Mouse (Mus musculus) midbrain, embryonic 14.5 days (tissue): ENCODE results near the gene Wdr76. TPM values are rescaled to one million over a fixed set of nuclear protein-coding genes. Genes with fewer than 3 reads are reported as not detected.

Experiments
- ATAC-seq: fragments of 200-750 bp; cut with Nextera tagmentation; 2 replicates; pipeline ENCODE4 v1.8.0; 2017; ENCODE audit warnings: moderate number of reproducible peaks, moderate library complexity; ENCODE audit not compliant: low FRiP score, low TSS enrichment
- DNase-seq: peaks from one replicate; pipeline ENCODE4 v3.0.0-alpha.2; 2015
- H3K27ac ChIP-seq: fragments of 300-500 bp; sonication (generic); replicated peaks from 2 replicates; pipeline ENCODE4 v1.5.1; 2014; ENCODE audit warnings: mild to moderate bottlenecking, low read depth, low read length, moderate library complexity
- H3K27me3 ChIP-seq: fragments of 300-500 bp; sonication (generic); 2 replicates; pipeline ENCODE4 v1.6.1; 2014; ENCODE audit warnings: low read length, control low read depth, mixed read lengths; ENCODE audit not compliant: control insufficient read depth, insufficient read depth
- H3K36me3 ChIP-seq: fragments of 300-500 bp; sonication (generic); 2 replicates; pipeline ENCODE4 v1.6.1; 2014; ENCODE audit warnings: low read length, control low read depth; ENCODE audit not compliant: control insufficient read depth, insufficient read depth
- H3K4me1 ChIP-seq: fragments of 300-500 bp; sonication (generic); 2 replicates; pipeline ENCODE4 v1.6.1; 2014; ENCODE audit warnings: mild to moderate bottlenecking, antibody characterized with exemption, low read length, control low read depth; ENCODE audit not compliant: control insufficient read depth, insufficient read depth
- H3K4me2 ChIP-seq: fragments of 300-500 bp; sonication (generic); 2 replicates; pipeline ENCODE4 v1.6.1; 2014; ENCODE audit warnings: mild to moderate bottlenecking, low read length, moderate library complexity
- H3K4me3 ChIP-seq: fragments of 300-500 bp; sonication (generic); replicated peaks from 2 replicates; pipeline ENCODE4 v1.5.1; 2014; ENCODE audit warnings: low read depth, low read length
- H3K9ac ChIP-seq: fragments of 300-500 bp; sonication (generic); replicated peaks from 2 replicates; pipeline ENCODE4 v1.6.1; 2014; ENCODE audit warnings: mild to moderate bottlenecking, low read length, moderate library complexity
- H3K9me3 ChIP-seq: fragments of 300-500 bp; sonication (generic); 2 replicates; pipeline ENCODE4 v1.6.1; 2016; ENCODE audit warnings: low read length, control low read depth, mixed read lengths; ENCODE audit not compliant: control insufficient read depth
- WGBS: fragments of 180-500 bp; shearing (Covaris S2); extraction: QIAGEN DNeasy Blood & Tissue Kit; methylation state at CpG from one replicate; pipeline ENCODE4 v1.1.7; 2014; 5-methylcytosine and 5-hydroxymethylcytosine counted together
- polyA plus RNA-seq: library from polyadenylated mRNA; unstranded; fragments of >200 nt; fragmentation: Nextera tagmentation; extraction: Ambion mirVana; gene quantifications from 2 replicates; pipeline ENCODE4 v1.2.1, GENCODE M21; 2014

The Wdr76 gene
- polyA plus RNA-seq, 1 experiment from 2014 or later: 5.4 TPM

DNA sequence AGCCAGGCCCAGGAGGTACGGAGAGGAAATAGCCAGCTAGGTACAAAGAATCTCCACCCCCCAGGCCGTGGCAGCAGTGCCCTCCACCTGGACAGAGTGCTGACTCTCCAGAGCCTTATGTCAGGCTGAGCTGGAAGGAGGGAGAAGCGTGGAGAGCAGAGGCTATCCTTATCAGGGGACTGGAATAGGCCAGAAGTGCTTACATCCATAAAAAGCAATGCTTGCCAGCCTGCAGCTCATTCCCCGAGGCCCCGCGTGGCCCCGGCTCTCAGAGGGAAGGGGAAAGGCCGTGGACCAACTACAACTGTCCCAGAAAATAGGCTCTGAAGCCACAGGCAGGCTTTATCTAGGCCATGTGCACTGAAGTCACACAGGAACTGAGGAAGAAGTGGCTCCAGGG is 44.7 kb downstream of the Wdr76 start:
- Histone ChIP-seq H3K4me3 (no peak overlapping the region), H3K4me2 (no peak overlapping the region), H3K9me3 (no peaks in the 10 kb centered on the region), H3K27me3 (no peaks in the 10 kb centered on the region), H3K4me1 (no peaks in the 10 kb centered on the region), H3K36me3 (peaks cover 78% of the 10 kb centered on the region), H3K27ac (no peak overlapping the region), H3K9ac (no peak overlapping the region)
- ATAC-seq (no peak), DNase-seq (no peak)
- WGBS: 91% methylated on average over 8 of the region's 8 CpGs

DNA sequence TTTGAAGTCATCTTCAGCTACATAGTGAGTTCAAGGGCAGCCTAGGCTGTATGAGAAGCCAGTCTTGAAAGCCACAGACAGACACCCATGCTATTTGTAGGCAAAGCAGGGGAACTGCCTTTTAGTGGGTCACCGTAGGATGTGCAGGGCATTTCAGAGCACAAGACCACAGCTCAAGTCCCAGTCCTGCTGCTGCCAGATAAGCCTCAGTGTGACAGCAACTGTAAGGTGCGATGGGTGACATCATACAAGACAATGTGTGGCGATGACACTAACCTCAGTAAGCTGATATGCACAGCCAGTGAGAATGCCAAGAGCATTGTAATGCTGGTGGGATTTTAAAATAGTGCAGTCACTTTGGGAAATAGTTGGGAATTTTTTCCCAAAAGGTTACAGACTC is 56.6 kb downstream of the Wdr76 start:
- Histone ChIP-seq H3K4me1 (no peaks in the 10 kb centered on the region), H3K9ac (no peak overlapping the region), H3K36me3 (peaks cover 28% of the 10 kb centered on the region), H3K9me3 (no peaks in the 10 kb centered on the region), H3K4me2 (no peak overlapping the region), H3K27me3 (no peaks in the 10 kb centered on the region), H3K27ac (no peak overlapping the region), H3K4me3 (no peak overlapping the region)
- ATAC-seq: no peak
- DNase-seq: no peak
- 91% methylated on average over 3 of the region's 3 CpGs for WGBS

DNA sequence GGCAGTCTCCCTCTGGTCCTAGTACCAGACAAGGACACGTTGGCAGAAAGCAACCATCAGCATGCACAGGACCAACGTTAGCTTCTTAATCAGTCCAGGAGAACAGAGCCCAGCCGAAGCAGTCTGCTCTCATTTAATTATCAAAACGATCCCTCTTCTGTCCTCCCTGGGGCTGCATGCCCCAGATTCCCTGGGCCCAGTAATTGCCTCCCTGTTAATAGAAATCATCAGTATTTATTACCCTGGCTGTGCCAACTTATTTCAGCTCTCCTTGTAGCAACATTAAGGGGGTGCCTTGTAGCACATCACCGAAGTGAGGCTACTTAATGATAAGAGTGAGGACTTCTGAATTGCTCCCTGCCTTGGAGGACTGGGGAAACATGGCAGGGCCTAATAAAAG is 59.4 kb downstream of the Wdr76 start:
- ATAC-seq: no peak
- Histone ChIP-seq H3K4me1 (no peaks in the 10 kb centered on the region), H3K36me3 (peaks cover 31% of the 10 kb centered on the region), H3K27me3 (no peaks in the 10 kb centered on the region), H3K4me3 (no peak overlapping the region), H3K9me3 (no peaks in the 10 kb centered on the region), H3K9ac (no peak overlapping the region), H3K27ac (no peak overlapping the region), H3K4me2 (no peak overlapping the region)
- 75% methylated on average over 5 of the region's 5 CpGs for WGBS
- DNase-seq: no peak

DNA sequence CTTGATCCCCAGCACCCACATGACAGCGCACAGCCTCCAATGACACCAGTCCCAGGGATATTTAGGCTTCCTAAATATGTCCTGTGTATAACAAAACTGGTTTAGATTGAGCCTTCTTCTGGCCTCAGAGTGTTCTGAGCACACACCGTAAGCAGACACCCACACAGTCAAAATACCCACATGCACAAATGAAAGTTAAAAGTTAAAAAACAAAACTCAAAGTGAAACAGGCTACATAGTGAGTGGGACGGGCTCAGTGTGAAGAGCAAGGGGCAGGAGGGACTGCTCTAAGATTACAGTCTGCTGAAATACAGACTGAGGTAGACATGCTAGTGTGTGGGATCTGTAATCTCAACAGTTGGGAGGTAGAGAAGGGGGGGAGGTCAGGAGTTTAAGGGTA is 63.5 kb downstream of the Wdr76 start:
- no peaks in the 10 kb centered on the region for H3K9me3 ChIP-seq
- H3K27me3 ChIP-seq: no peaks in the 10 kb centered on the region
- ATAC-seq (no peak), DNase-seq (no peak)
- H3K27ac ChIP-seq: no peak overlapping the region
- H3K4me1 ChIP-seq: no peaks in the 10 kb centered on the region
- no peak overlapping the region for H3K4me3 ChIP-seq
- 96% methylated on average over 3 of the region's 3 CpGs for WGBS
- H3K36me3 ChIP-seq: peaks cover 34% of the 10 kb centered on the region
- no peak overlapping the region for H3K4me2 ChIP-seq
- H3K9ac ChIP-seq: no peak overlapping the region

DNA sequence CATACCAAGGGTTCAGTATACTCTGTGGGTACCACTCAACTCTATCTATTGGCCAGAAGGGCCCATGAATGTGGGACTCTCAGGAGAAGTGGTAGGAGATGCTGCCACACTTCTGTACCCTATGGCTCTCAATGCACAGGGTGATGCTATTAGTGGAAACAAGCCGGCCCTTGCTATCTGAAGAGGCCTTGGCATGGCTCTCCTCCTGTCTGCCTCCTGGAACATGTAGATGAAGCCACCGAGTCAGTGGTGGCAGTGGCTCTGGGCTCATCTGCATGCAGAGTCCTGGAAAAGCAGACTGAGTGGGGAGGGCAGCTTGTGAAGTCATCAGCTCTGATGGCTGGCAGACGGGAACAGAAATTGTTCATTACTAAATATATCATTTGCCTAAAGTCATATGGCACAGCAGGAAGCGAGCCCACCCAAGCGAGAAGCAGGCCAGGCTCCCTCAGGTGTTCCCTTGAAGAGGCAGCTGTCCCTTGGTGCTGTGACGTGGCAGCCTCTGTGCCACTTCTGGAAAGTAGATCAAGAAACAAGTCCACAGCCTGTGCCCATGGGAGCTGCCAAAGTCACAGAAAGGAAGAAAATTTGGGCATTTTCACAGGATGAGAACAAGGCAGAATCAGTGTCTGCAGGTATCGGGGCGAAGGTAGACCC is 64.6 kb downstream of the Wdr76 start:
- Histone ChIP-seq H3K4me1 (no peaks in the 10 kb centered on the region), H3K4me2 (no peak overlapping the region), H3K36me3 (peaks cover 39% of the 10 kb centered on the region), H3K27ac (no peak overlapping the region), H3K4me3 (no peak overlapping the region), H3K9me3 (no peaks in the 10 kb centered on the region), H3K27me3 (no peaks in the 10 kb centered on the region), H3K9ac (no peak overlapping the region)
- DNase-seq (no peak), ATAC-seq (no peak)
- 79% methylated on average over 8 of the region's 8 CpGs for WGBS

DNA sequence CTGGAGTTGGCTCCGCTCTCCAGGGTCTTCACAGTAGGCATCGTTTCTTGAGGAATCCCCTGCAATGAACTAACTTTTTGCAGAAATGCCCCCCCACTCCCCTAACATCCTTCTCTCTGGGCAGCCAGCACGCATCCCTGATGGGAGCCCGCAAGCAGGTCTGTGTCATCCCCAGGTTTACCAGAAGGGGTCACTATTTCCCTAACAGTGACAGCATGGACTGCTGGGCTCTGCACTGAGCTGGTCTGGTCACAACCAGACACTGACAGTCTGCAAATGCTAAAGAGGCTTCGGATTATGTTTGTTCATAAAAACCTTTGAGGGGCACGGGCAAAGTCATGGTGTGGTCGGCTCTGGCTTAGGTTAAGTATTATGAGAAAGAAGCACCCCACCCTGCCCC is 65.3 kb downstream of the Wdr76 start:
- Histone ChIP-seq H3K9me3 (no peaks in the 10 kb centered on the region), H3K4me2 (no peak overlapping the region), H3K4me3 (no peak overlapping the region), H3K27me3 (no peaks in the 10 kb centered on the region), H3K9ac (no peak overlapping the region), H3K36me3 (peaks cover 39% of the 10 kb centered on the region), H3K4me1 (no peaks in the 10 kb centered on the region), H3K27ac (no peak overlapping the region)
- WGBS: 23% methylated on average over 7 of the region's 7 CpGs
- DNase-seq (peak; percentile 94), ATAC-seq (peak; percentile 72)

DNA sequence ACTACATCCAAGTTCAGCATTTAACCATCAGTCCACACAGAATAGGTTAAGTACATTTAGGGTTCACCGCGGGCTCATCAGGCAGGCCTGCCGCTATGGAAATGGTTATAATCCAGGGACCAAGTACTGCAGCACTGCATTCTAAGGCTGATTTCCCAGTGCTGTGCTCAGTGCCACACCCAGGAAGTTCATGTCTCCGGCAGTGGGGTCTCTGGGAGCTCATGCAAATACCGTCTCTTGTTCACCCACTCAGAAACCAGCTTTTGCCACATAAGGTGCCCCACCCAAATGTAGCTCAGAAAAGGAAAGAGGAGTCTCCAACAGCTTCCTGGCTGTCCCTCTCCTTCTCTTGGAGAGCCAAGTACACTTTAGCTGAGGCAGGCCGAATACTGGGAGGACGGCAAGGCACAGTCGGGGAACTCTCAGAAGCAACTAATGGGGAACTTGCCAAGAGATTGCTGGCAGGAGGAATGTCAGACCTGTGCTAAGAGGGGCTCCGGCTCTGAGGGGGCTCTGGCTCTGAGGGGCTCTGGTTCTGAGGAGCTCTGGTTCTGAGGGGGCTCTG is 67.6 kb downstream of the Wdr76 start:
- 84% methylated on average over 9 of the region's 9 CpGs for WGBS
- Histone ChIP-seq H3K27ac (no peak overlapping the region), H3K9ac (no peak overlapping the region), H3K27me3 (no peaks in the 10 kb centered on the region), H3K4me3 (no peak overlapping the region), H3K4me1 (no peaks in the 10 kb centered on the region), H3K36me3 (peaks cover 24% of the 10 kb centered on the region), H3K9me3 (no peaks in the 10 kb centered on the region), H3K4me2 (no peak overlapping the region)
- DNase-seq (no peak), ATAC-seq (no peak)

DNA sequence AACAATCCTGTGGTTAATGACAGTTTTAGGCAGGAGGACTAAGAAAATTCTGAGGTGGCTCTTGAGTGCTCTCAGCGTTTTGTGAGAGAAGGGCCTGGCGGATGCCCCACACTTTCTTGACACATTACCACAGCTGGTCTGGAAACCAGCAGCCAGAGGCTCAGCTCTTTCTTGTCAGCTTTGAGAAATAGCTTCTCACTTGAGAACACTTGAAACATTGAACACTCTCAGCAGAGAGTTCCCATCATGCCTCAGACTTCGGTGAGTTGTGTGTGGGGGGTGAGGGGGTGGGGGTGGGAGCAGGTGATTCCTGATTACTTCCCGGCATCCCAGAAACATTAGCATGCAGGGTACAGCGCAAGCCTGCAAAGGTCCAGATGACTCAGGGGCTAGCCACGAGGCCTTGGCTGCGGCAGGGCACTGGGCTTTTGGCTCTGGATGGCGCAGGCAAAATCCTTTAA is 69.2 kb downstream of the Wdr76 start:
- H3K4me1 ChIP-seq: no peaks in the 10 kb centered on the region
- no peak overlapping the region for H3K4me3 ChIP-seq
- ATAC-seq (no peak), DNase-seq (no peak)
- H3K27me3 ChIP-seq: no peaks in the 10 kb centered on the region
- peaks cover 20% of the 10 kb centered on the region for H3K36me3 ChIP-seq
- WGBS: 70% methylated on average over 8 of the region's 8 CpGs
- no peak overlapping the region for H3K27ac ChIP-seq
- no peak overlapping the region for H3K9ac ChIP-seq
- no peak overlapping the region for H3K4me2 ChIP-seq
- H3K9me3 ChIP-seq: no peaks in the 10 kb centered on the region

DNA sequence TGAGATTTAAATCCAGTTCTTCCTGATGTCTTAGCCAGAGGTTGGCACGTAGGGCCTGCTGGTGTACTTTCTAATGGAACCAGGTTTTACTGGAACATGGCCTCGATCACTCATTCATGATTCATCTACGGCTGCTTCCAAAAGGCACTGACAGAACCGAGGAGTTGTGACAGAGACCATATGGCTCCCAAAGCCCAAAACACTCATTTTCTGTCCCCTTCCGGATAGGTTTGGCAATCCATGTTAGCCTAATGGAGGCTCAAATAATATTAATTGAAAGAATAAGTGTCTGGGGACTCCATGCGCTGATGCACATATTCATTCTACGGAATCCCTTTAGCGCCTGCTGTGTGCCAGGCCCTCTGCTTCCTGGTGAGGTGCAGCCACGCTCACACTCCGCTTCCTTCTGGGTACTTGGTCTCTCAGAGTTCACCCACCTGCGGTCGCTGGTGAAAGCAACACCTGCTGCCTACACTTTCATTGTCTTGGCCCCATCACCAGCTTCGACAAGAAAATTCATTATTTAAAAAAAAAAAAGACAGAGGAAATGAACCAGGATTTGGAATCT is 76.4 kb downstream of the Wdr76 start:
- Histone ChIP-seq H3K27ac (no peak overlapping the region), H3K9ac (no peak overlapping the region), H3K27me3 (no peaks in the 10 kb centered on the region), H3K9me3 (no peaks in the 10 kb centered on the region), H3K4me3 (no peak overlapping the region), H3K36me3 (peaks cover 16% of the 10 kb centered on the region; the same call in 1 of the 2 replicates), H3K4me2 (no peak overlapping the region), H3K4me1 (peaks cover under 1% of the 10 kb centered on the region; the same call in 1 of the 2 replicates)
- 68% methylated on average over 13 of the region's 13 CpGs for WGBS
- ATAC-seq (no peak), DNase-seq (no peak)
